Mouse (Mus musculus) heart, embryonic 15.5 days (tissue): ENCODE results near the gene Adgb. TPM values are rescaled to one million over a fixed set of nuclear protein-coding genes. Genes with fewer than 3 reads are reported as not detected.
"Not testable (repeated sequence)": the region's sequence is repeated elsewhere in the genome, so short reads cannot be mapped to it uniquely, and the experiment has no call there.

Source experiments
- ATAC-seq: fragments of 200-750 bp; cut with Nextera tagmentation; replicated peaks from 2 replicates; pipeline ENCODE4 v1.8.0; 2017; ENCODE audit warnings: low read depth, moderate TSS enrichment; ENCODE audit not compliant: insufficient number of reproducible peaks, insufficient read depth, low FRiP score
- H3K27ac ChIP-seq: fragments of 300-500 bp; sonication (generic); 2 replicates; pipeline ENCODE4 v1.5.1; 2015; ENCODE audit warnings: mild to moderate bottlenecking, inconsistent platforms
- H3K27me3 ChIP-seq: fragments of 300-500 bp; sonication (generic); 2 replicates; pipeline ENCODE4 v1.6.1; 2015; ENCODE audit warnings: inconsistent platforms
- H3K36me3 ChIP-seq: fragments of 300-500 bp; sonication (generic); 2 replicates; pipeline ENCODE4 v1.6.1; 2015; ENCODE audit warnings: mild to moderate bottlenecking, inconsistent platforms
- H3K4me1 ChIP-seq: fragments of 300-500 bp; sonication (generic); replicated peaks from 2 replicates; pipeline ENCODE4 v1.6.1; 2015; ENCODE audit warnings: inconsistent platforms
- H3K4me2 ChIP-seq: fragments of 300-500 bp; sonication (generic); 2 replicates; pipeline ENCODE4 v1.6.1; 2015; ENCODE audit warnings: inconsistent platforms, mild to moderate bottlenecking, moderate library complexity
- H3K4me3 ChIP-seq: fragments of 300-500 bp; sonication (generic); 2 replicates; pipeline ENCODE4 v1.5.1; 2015; ENCODE audit warnings: mild to moderate bottlenecking, inconsistent platforms
- H3K9ac ChIP-seq: fragments of 300-500 bp; sonication (generic); 2 replicates; pipeline ENCODE4 v1.6.1; 2015; ENCODE audit warnings: mild to moderate bottlenecking, inconsistent platforms
- H3K9me3 ChIP-seq: fragments of 300-500 bp; sonication (generic); replicated peaks from 2 replicates; pipeline ENCODE4 v1.6.1; 2016; ENCODE audit warnings: inconsistent platforms
- WGBS: fragments of 180-500 bp; shearing (Covaris S2); methylation state at CpG from one replicate; pipeline ENCODE4 v1.1.7; 2015; ENCODE audit warnings: mixed read lengths; 5-methylcytosine and 5-hydroxymethylcytosine counted together
- polyA plus RNA-seq: library from polyadenylated mRNA; unstranded; fragments of >200 nt; fragmentation: Nextera tagmentation; extraction: Ambion mirVana; gene quantifications from 2 replicates; pipeline ENCODE4 v1.2.1, GENCODE M21; 2015

The Adgb gene
- 0.08 and 0.18 TPM in 2 replicates for polyA plus RNA-seq

GRCm38 (mm10) chr10:10471961-10472610 lies at the start of gene Adgb:
Gene Adgb, minus strand, starts transcription at chr10:10472326.
- Histone ChIP-seq H3K27ac (no peak within 1 kb of the TSS), H3K27me3 (peaks cover 7% of the 10 kb centered on the region; the same call in 1 of the 2 replicates), H3K4me1 (peaks cover 9% of the 10 kb centered on the region), H3K36me3 (no peaks in the 10 kb centered on the region), H3K4me3 (peak within 1 kb of the TSS; percentile 16), H3K4me2 (peak within 1 kb of the TSS; percentile 52), H3K9ac (0 out of 2 replicates have a peak within 1 kb of the TSS, but pooled peaks have one; percentile 1), H3K9me3 (no peaks in the 10 kb centered on the region)
- ATAC-seq: peak; percentile 89
- WGBS: 3% methylated on average over 22 of the region's 22 CpGs

- ATAC-seq: no peak
- no peaks in the 10 kb centered on the region for H3K9me3 ChIP-seq
Observed at GRCm38 (mm10) chr10:10480139-10480538, 8.0 kb upstream of the Adgb start.

DNA sequence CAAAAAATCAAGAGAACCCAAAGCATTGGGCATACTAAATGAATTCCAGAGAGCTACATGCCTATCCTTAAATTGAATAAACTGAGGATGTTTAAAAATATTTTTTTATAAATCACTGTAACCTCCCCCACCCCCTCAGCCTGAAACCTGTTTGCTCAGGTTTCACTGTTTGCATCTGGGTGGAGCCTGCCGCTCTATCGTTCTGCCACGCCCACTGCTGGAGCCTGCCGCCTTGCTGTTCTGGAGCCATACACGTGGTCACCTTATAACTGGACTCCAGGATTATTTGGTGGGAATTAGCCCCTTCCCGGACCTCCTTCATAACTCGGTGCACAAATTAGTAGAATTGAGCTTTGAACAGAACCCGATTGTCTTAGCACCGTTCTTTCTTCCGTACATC lies 5.3 kb upstream of the Adgb start:
- H3K4me2 ChIP-seq: peak overlapping the region; percentile 18; the same call in 1 of the 2 replicates
- 57% methylated on average over 10 of the region's 10 CpGs for WGBS
- not testable (repeated sequence) for H3K4me1 ChIP-seq, H3K27me3 ChIP-seq, H3K9ac ChIP-seq, H3K36me3 ChIP-seq, H3K27ac ChIP-seq, H3K9me3 ChIP-seq, ATAC-seq, H3K4me3 ChIP-seq

More at GRCm38 (mm10) chr10:10480139-10480538, 8.0 kb upstream of the Adgb start:
- Histone ChIP-seq H3K27ac (no peak overlapping the region), H3K27me3 (no peaks in the 10 kb centered on the region), H3K4me2 (no peak overlapping the region), H3K4me3 (no peak overlapping the region), H3K9ac (no peak overlapping the region), H3K36me3 (no peaks in the 10 kb centered on the region), H3K4me1 (no peaks in the 10 kb centered on the region)
- 79% methylated on average over 1 of the region's 1 CpGs for WGBS

GRCm38 (mm10) chr10:10476956-10477355 lies 4.8 kb upstream of the Adgb start:
- 33% methylated on average over 5 of the region's 5 CpGs for WGBS
- Histone ChIP-seq H3K9me3 (no peaks in the 10 kb centered on the region), H3K27me3 (peaks cover 7% of the 10 kb centered on the region; the same call in 1 of the 2 replicates), H3K36me3 (no peaks in the 10 kb centered on the region), H3K4me3 (no peak overlapping the region), H3K4me2 (no peak overlapping the region), H3K4me1 (peaks cover 8% of the 10 kb centered on the region), H3K9ac (no peak overlapping the region), H3K27ac (no peak overlapping the region)
- ATAC-seq: no peak

- Histone ChIP-seq H3K4me3 (no peak overlapping the region), H3K27me3 (peaks cover 7% of the 10 kb centered on the region; the same call in 1 of the 2 replicates), H3K4me2 (no peak overlapping the region), H3K36me3 (no peaks in the 10 kb centered on the region), H3K9me3 (no peaks in the 10 kb centered on the region), H3K27ac (no peak overlapping the region), H3K9ac (no peak overlapping the region), H3K4me1 (peaks cover 9% of the 10 kb centered on the region)
- WGBS: 52% methylated on average over 2 of the region's 2 CpGs
- ATAC-seq: no peak
Observed at GRCm38 (mm10) chr10:10476549-10476948, 4.4 kb upstream of the Adgb start.

- no peak overlapping the region for H3K27ac ChIP-seq
- no peak overlapping the region for H3K4me2 ChIP-seq
- H3K36me3 ChIP-seq: no peaks in the 10 kb centered on the region
- 40% methylated on average over 6 of the region's 6 CpGs for WGBS
- ATAC-seq: no peak
- peaks cover 9% of the 10 kb centered on the region for H3K4me1 ChIP-seq
- H3K4me3 ChIP-seq: no peak overlapping the region
- H3K9ac ChIP-seq: no peak overlapping the region
- no peaks in the 10 kb centered on the region for H3K27me3 ChIP-seq
- no peaks in the 10 kb centered on the region for H3K9me3 ChIP-seq
Observed at GRCm38 (mm10) chr10:10468699-10469547, 3.2 kb downstream of the Adgb start.

DNA sequence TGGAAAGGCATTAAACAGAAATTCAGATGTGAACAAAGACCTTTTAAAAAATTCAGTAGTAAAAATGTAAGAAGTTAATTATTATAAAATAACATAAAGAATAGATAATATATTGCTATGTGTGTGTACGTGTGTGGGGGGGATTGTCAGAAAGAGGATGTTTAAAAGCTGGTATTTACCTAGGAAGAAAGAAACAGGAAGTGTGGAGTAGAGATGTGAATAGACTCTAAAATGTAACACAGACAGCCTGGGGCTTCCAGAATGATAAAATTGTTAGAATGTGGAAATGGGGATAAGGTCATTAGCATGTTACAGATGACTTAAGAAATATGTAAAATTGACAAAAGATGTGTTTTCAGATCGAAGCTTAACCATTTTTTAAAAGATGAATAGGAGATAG lies 12.0 kb downstream of the Adgb start:
- H3K9ac ChIP-seq: no peak overlapping the region
- no peak for ATAC-seq
- no peaks in the 10 kb centered on the region for H3K4me1 ChIP-seq
- no peak overlapping the region for H3K27ac ChIP-seq
- no peaks in the 10 kb centered on the region for H3K9me3 ChIP-seq
- H3K4me3 ChIP-seq: no peak overlapping the region
- H3K4me2 ChIP-seq: no peak overlapping the region
- 51% methylated on average over 2 of the region's 2 CpGs for WGBS
- H3K36me3 ChIP-seq: no peaks in the 10 kb centered on the region
- H3K27me3 ChIP-seq: no peaks in the 10 kb centered on the region

DNA sequence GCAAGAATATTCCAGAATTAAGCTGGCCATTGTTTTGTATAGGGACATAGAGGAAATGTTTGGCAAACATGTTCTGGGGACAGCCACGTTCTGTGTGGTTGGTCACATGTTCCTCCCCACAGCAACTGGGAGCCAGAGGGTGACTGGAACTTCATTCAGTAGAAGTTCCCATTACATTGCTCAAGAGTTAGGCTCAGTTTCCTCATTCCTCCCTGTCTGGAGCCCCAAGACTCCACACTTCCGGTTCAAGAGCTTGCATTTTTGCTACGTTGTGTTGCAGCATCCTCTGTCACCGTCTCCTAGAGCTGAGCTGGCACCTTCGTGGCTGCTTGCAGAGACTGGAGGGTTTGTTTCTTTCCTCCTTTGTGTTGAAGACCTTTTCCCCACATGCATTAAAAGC lies 15.1 kb downstream of the Adgb start:
- Histone ChIP-seq H3K4me2 (no peak overlapping the region), H3K27me3 (no peaks in the 10 kb centered on the region), H3K4me3 (no peak overlapping the region), H3K4me1 (no peaks in the 10 kb centered on the region), H3K9me3 (no peaks in the 10 kb centered on the region), H3K27ac (no peak overlapping the region), H3K36me3 (no peaks in the 10 kb centered on the region), H3K9ac (no peak overlapping the region)
- ATAC-seq: no peak
- 72% methylated on average over 5 of the region's 5 CpGs for WGBS

- no peak overlapping the region for H3K27ac ChIP-seq
- 78% methylated on average over 3 of the region's 3 CpGs for WGBS
- no peaks in the 10 kb centered on the region for H3K36me3 ChIP-seq
Observed at GRCm38 (mm10) chr10:10449067-10449466, 23.1 kb downstream of the Adgb start.

GRCm38 (mm10) chr10:10444841-10445466 lies 27.2 kb downstream of the Adgb start:
- Histone ChIP-seq H3K27ac (no peak overlapping the region), H3K4me2 (no peak overlapping the region), H3K9me3 (no peaks in the 10 kb centered on the region), H3K4me1 (no peaks in the 10 kb centered on the region), H3K27me3 (no peaks in the 10 kb centered on the region), H3K4me3 (no peak overlapping the region), H3K36me3 (no peaks in the 10 kb centered on the region), H3K9ac (no peak overlapping the region)
- no peak for ATAC-seq
- WGBS: 61% methylated on average over 3 of the region's 3 CpGs

More at GRCm38 (mm10) chr10:10449067-10449466, 23.1 kb downstream of the Adgb start:
- H3K9ac ChIP-seq: no peak overlapping the region
- no peak overlapping the region for H3K4me2 ChIP-seq
- ATAC-seq: no peak
- no peaks in the 10 kb centered on the region for H3K27me3 ChIP-seq
- H3K4me3 ChIP-seq: no peak overlapping the region
- no peaks in the 10 kb centered on the region for H3K9me3 ChIP-seq
- no peaks in the 10 kb centered on the region for H3K4me1 ChIP-seq

GRCm38 (mm10) chr10:10443558-10443957 lies 28.6 kb downstream of the Adgb start:
- no peak for ATAC-seq
- H3K9me3 ChIP-seq: no peaks in the 10 kb centered on the region
- H3K27me3 ChIP-seq: no peaks in the 10 kb centered on the region
- H3K36me3 ChIP-seq: no peaks in the 10 kb centered on the region
- no peak overlapping the region for H3K9ac ChIP-seq
- no peak overlapping the region for H3K4me2 ChIP-seq
- H3K4me1 ChIP-seq: no peaks in the 10 kb centered on the region
- no peak overlapping the region for H3K4me3 ChIP-seq
- H3K27ac ChIP-seq: no peak overlapping the region
